Mouse (Mus musculus) embryonic facial prominence, embryonic 12.5 days (tissue): Measurements from ENCODE around the gene 5530401A14Rik. TPM values are rescaled to one million over a fixed set of nuclear protein-coding genes. Genes with fewer than 3 reads are reported as not detected.

Experiments
- ATAC-seq: fragments of 200-750 bp; cut with Nextera tagmentation; 2 replicates; pipeline ENCODE4 v1.8.0; 2017; ENCODE audit not compliant: insufficient number of reproducible peaks, insufficient read depth, low FRiP score, low TSS enrichment
- H3K27ac ChIP-seq: fragments of 300-500 bp; sonication (generic); 2 replicates; pipeline ENCODE4 v1.5.1; 2016; ENCODE audit warnings: mild to moderate bottlenecking
- H3K27me3 ChIP-seq: fragments of 300-500 bp; sonication (generic); 2 replicates; pipeline ENCODE4 v1.6.1; 2016; ENCODE audit warnings: mild to moderate bottlenecking, moderate library complexity
- H3K36me3 ChIP-seq: fragments of 300-500 bp; sonication (generic); 2 replicates; pipeline ENCODE4 v1.6.1; 2016; ENCODE audit warnings: mild to moderate bottlenecking
- H3K4me1 ChIP-seq: fragments of 300-500 bp; sonication (generic); 2 replicates; pipeline ENCODE4 v1.6.1; 2016
- H3K4me2 ChIP-seq: fragments of 300-500 bp; sonication (generic); replicated peaks from 2 replicates; pipeline ENCODE4 v1.6.1; 2016; ENCODE audit warnings: mild to moderate bottlenecking, moderate library complexity
- H3K4me3 ChIP-seq: fragments of 300-500 bp; sonication (generic); 2 replicates; pipeline ENCODE4 v1.5.1; 2016; ENCODE audit warnings: mild to moderate bottlenecking
- H3K9ac ChIP-seq: fragments of 300-500 bp; sonication (generic); 2 replicates; pipeline ENCODE4 v1.6.1; 2016; ENCODE audit warnings: mild to moderate bottlenecking, moderate library complexity
- H3K9me3 ChIP-seq: fragments of 300-500 bp; sonication (generic); 2 replicates; pipeline ENCODE4 v1.6.1; 2016; ENCODE audit warnings: mild to moderate bottlenecking, moderate library complexity
- WGBS: fragments of 180-500 bp; shearing (Covaris S2); methylation state at CpG from one replicate; pipeline ENCODE4 v1.1.7; 2016; 5-methylcytosine and 5-hydroxymethylcytosine counted together
- polyA plus RNA-seq: library from polyadenylated mRNA; unstranded; fragments of >200 nt; fragmentation: Nextera tagmentation; extraction: Ambion mirVana; gene quantifications from 2 replicates; pipeline ENCODE4 v1.2.1, GENCODE M21; 2016

The 5530401A14Rik gene
- polyA plus RNA-seq: 0.06 and 0.19 TPM in 2 replicates

DNA sequence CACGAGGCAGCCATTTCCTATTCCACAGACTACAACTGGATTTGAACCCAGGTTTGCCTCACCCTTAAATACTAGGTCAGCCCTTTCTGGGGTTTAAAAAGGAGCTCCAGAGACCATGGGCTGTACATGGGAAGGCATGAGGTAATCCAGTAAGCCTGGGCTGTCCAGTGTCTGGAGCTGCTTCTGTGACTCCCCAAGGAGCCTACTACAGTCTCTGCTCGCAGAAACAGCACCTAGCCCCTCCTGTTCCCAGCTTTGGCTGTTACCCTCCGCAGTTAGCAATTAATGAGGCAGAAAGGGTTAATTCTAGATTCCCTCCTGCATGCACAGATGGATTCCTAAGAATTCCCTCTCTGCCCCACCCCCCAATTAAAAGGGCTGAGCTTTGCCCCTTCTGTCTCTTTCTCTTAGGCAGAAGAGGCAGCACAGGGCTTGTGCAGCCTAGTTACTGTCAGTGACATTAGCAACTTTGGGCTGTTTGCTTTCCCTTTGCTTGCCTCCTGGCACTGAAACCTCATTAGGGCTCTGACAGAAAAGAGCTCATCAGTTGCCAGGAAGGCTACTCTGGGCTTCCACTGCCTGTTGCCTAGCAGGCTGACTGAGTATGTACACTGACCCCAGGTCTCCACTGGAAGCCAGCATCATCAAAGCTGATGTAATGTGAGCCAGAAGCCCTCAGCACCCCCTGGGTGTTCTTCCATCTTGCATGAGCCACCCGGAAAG, at the start of gene 5530401A14Rik:
Gene 5530401A14Rik, plus strand, starts transcription at position 424 of the 723 bp plus-strand sequence.
- 0 out of 2 replicates have a peak within 1 kb of the TSS, but pooled peaks have one; percentile 6 for H3K27ac ChIP-seq
- no peak within 1 kb of the TSS for H3K4me2 ChIP-seq
- ATAC-seq: peak; percentile 80; the same call in 1 of the 2 replicates
- no peaks in the 10 kb centered on the region for H3K36me3 ChIP-seq
- H3K27me3 ChIP-seq: no peaks in the 10 kb centered on the region
- H3K9me3 ChIP-seq: no peaks in the 10 kb centered on the region
- WGBS: 25% methylated on average over 4 of the region's 4 CpGs
- no peak within 1 kb of the TSS for H3K9ac ChIP-seq
- H3K4me3 ChIP-seq: no peak within 1 kb of the TSS
- peaks cover 12% of the 10 kb centered on the region for H3K4me1 ChIP-seq

DNA sequence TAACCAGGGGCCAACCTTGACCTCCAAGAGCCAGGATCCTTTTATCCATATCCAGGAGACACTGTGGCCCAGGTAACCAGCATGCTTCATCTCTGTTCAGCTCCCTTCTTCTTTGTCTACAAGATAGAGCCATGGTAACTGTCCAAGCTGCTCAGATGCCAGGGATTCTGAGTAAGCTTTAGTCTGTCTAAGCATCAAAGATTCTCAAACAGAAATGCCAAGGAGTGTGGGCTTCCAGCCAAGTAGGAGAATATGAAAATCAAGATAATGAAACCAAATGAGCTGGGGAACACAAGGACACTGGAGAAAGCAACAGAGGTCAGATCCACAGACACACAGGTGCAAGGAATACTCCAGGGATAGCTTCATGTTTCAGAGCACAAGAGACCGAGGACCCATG, 45.7 kb upstream of the 5530401A14Rik start:
- Histone ChIP-seq H3K27ac (no peak overlapping the region), H3K36me3 (no peaks in the 10 kb centered on the region), H3K27me3 (no peaks in the 10 kb centered on the region), H3K4me3 (no peak overlapping the region), H3K4me1 (no peaks in the 10 kb centered on the region), H3K4me2 (no peak overlapping the region), H3K9ac (no peak overlapping the region), H3K9me3 (no peaks in the 10 kb centered on the region)
- WGBS: 96% methylated on average over 1 of the region's 1 CpGs
- ATAC-seq: no peak

DNA sequence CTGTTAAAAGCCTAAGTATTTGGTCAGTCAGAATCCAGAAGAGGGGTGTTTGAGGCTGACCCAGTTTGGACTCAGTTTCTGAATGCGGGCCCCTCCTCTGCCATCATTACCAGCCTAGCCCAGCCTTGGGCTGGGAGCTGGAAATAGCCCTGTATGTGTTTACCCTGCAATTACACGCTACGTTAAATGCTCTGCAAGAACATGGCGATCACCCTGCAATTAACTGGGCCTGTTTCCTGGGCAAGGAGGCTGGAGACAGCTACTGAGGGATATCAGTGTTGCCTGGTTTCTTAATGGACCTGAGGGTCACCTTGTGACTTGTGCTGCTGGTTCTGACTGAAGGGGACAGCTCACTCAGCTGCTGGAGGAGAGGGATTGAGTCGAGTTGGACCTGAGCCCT, 43.9 kb upstream of the 5530401A14Rik start:
- H3K27me3 ChIP-seq: no peaks in the 10 kb centered on the region
- no peaks in the 10 kb centered on the region for H3K4me1 ChIP-seq
- ATAC-seq: no peak
- no peak overlapping the region for H3K4me2 ChIP-seq
- WGBS: 33% methylated on average over 5 of the region's 5 CpGs
- H3K9me3 ChIP-seq: no peaks in the 10 kb centered on the region
- no peaks in the 10 kb centered on the region for H3K36me3 ChIP-seq
- H3K4me3 ChIP-seq: no peak overlapping the region
- no peak overlapping the region for H3K27ac ChIP-seq
- H3K9ac ChIP-seq: no peak overlapping the region

DNA sequence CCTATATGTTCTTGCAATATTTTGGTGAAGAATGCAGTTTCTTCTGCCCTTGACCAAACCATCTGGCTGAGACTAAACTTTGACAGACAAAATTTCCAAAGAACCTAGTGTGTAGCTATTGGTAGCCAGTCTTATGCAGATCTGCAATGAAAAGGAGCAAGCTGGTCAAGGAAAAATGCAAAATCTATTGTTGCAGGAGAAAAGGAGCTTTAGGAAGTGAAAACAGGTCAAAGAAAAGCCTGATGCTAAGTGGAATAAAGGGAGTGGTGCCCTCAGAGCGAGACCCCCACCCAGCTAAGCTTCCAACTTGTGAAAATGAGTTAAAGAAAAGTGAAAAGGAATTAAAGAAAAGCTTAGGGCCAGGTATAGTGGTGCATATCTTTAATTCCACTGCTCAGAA, 28.1 kb upstream of the 5530401A14Rik start:
- Histone ChIP-seq H3K27ac (no peak overlapping the region), H3K9me3 (no peaks in the 10 kb centered on the region), H3K4me1 (no peaks in the 10 kb centered on the region), H3K4me3 (no peak overlapping the region), H3K36me3 (no peaks in the 10 kb centered on the region), H3K4me2 (no peak overlapping the region), H3K27me3 (no peaks in the 10 kb centered on the region), H3K9ac (no peak overlapping the region)
- no peak for ATAC-seq
- 60% methylated on average over 1 of the region's 1 CpGs for WGBS

DNA sequence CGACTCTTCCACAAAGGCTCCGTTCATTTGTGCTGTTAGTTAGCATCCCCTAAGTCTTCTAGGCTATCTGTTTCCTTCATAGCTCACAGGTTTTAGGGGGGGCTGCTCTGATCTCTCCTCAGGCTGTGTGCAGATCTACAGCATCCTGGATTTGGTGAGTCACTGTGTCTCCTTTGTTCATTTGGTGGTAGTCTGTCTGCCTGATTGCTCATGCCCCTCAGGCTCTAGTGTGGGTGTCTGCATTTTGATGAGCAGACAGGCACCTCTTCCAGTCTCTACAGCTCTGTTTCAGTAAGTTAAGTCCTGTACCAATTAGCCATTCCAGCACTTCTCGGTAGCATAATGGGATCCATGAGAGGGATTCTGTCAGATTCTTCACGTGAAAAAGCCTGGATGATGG, 22.0 kb upstream of the 5530401A14Rik start:
- H3K4me1 ChIP-seq: no peaks in the 10 kb centered on the region
- WGBS: 38% methylated on average over 4 of the region's 4 CpGs
- H3K9ac ChIP-seq: no peak overlapping the region
- H3K4me3 ChIP-seq: no peak overlapping the region
- H3K9me3 ChIP-seq: no peaks in the 10 kb centered on the region
- no peak overlapping the region for H3K4me2 ChIP-seq
- H3K36me3 ChIP-seq: no peaks in the 10 kb centered on the region
- H3K27me3 ChIP-seq: no peaks in the 10 kb centered on the region
- no peak overlapping the region for H3K27ac ChIP-seq
- no peak for ATAC-seq

DNA sequence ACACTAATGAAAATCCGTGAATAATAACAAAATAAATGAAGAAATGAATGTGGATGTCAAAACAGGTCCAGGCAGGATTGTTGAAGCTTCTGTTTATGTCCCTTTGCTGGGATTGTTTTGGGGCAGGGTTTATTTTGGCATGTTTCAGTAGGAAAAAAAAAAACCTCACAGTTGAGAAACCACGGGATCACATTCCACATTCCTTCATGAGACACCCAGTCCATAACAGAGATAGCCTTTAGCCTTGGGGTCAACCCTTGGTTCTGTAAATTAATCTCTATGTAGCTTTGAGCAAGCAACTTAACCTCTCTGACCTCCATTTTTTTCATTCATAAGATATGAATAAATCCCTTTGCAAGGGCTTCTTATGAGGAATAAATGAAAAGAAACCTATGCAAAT, 19.5 kb upstream of the 5530401A14Rik start:
- Histone ChIP-seq H3K4me2 (no peak overlapping the region), H3K9ac (no peak overlapping the region), H3K4me3 (no peak overlapping the region), H3K4me1 (no peaks in the 10 kb centered on the region), H3K36me3 (no peaks in the 10 kb centered on the region), H3K9me3 (no peaks in the 10 kb centered on the region), H3K27me3 (no peaks in the 10 kb centered on the region), H3K27ac (no peak overlapping the region)
- 62% methylated on average over 2 of the region's 2 CpGs for WGBS
- no peak for ATAC-seq

DNA sequence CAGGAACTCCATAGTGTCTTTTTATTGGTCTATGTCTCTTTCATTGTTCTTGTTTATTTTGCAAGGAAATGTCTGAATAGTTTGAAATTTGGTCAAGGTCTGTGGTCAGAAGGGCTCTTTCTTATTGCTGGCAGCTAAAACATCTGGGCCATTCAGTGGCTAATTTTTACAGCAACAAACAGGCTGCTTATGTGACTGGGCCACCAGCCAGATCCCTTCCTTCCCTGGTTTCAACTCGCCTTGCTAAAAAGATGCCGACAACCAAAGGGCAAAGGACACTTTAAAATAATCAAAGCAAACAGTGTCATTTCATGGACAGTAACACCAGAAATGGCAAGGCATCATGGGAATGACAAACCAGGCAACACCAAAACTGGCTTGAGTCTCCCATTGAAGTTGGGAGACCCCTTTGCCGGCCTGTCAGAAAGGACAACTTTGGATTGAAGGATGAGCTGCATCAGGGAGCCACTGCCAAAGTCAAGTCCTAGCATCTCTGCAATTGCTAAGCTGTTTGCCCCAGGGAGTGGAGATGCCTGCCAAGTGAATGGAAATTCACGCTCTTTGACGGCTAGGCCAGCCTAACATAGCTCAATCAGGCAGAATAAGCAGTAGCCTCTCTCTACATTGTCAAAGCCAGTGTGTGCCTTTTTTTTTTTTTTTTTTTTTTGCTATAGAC, 15.3 kb upstream of the 5530401A14Rik start:
- no peaks in the 10 kb centered on the region for H3K36me3 ChIP-seq
- H3K27ac ChIP-seq: no peak overlapping the region
- no peaks in the 10 kb centered on the region for H3K4me1 ChIP-seq
- ATAC-seq: no peak
- H3K4me2 ChIP-seq: no peak overlapping the region
- no peak overlapping the region for H3K4me3 ChIP-seq
- H3K27me3 ChIP-seq: no peaks in the 10 kb centered on the region
- H3K9ac ChIP-seq: no peak overlapping the region
- no peaks in the 10 kb centered on the region for H3K9me3 ChIP-seq
- WGBS: 61% methylated on average over 5 of the region's 5 CpGs

DNA sequence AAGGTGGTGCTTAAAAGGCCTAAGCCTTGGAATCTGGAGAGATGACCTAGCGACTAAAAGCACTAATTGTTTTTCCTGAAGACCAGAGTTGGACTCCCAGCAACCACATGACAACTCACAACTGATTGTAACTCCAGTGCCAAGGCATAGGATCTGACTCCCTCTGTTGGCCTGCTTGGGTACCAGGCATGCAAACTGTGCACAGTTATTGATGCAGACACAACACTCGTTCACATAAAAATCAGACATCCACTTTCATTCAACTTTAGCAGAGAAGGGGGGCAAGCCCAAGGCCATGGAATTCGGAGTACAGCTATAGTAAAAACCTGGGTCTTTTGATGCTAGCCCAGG, 14.8 kb upstream of the 5530401A14Rik start:
- Histone ChIP-seq H3K4me1 (no peaks in the 10 kb centered on the region), H3K4me3 (no peak overlapping the region), H3K27ac (no peak overlapping the region), H3K9me3 (no peaks in the 10 kb centered on the region), H3K9ac (no peak overlapping the region), H3K4me2 (no peak overlapping the region), H3K27me3 (no peaks in the 10 kb centered on the region), H3K36me3 (no peaks in the 10 kb centered on the region)
- no peak for ATAC-seq
- WGBS: 81% methylated on average over 3 of the region's 3 CpGs

DNA sequence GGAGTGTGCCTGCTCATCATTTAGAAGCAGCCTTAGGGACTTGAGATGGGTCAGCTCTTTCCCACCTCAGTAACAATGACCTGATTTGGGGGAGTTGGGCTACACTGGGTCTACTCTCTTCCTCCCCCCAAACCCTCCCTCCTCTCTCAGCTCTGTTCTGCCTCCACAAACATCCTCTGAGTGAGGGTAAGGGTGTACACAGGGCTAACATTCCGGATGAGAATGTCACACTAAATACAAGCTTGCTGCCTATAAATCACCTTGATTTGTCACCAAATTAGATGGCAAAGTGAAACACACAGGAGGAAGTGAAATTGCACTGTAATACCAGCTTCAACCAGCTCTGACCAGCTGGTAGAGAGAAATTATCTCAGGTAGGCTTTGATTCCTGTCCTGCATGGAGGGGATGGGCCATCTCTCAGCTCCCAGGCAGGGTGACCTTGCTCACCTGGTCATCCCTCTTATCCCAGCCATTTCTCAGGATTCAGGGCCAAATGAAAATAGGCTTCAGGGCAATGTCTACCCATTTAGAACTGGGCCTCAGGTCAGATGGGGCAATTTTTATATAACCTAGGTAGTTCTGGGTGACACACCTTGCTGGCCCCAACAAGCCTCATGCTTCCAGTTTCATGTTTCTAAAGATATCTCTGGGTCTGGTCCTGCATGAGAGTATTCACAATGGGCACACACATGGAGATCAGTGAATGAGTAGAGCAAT, 12.5 kb upstream of the 5530401A14Rik start:
- H3K9ac ChIP-seq: no peak overlapping the region
- WGBS: 79% methylated on average over 1 of the region's 1 CpGs
- no peak for ATAC-seq

DNA sequence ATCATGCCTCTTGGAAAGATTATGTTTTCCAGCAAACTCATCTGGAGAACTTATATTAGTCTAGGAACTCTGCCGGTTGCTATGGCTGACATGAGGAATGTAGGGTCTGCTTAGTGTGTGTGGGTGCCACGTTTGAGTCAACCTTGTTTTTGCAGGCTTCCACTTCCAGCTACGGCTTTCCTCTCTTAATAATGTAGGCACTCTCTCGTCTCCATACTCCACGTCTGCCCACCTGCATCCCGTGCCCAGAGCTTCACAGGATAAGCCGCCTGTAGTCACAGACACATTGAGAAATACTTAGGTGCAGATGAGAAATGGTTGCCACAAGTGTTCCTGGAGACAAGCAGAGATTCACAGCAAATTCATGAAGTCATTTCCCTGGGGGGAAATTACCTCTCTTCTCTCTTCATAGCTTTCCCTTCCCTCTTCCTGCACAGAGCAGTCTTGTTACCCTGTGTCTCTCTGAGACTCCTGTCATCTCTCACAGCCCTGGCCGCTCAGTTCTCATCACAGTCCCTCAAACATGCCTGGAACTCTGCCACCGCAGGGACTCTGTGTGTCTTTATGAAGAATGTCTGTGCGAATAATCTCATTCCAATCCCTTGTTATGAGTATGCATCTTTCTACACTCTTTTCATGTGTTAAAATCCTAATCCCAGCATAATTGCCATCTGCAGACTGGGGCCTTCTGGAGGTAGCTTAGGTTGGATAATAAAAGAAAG, 5.3 kb downstream of the 5530401A14Rik start:
- no peaks in the 10 kb centered on the region for H3K9me3 ChIP-seq
- H3K4me2 ChIP-seq: no peak overlapping the region
- WGBS: 60% methylated on average over 10 of the region's 10 CpGs
- H3K27me3 ChIP-seq: no peaks in the 10 kb centered on the region
- H3K36me3 ChIP-seq: no peaks in the 10 kb centered on the region
- peaks cover 4% of the 10 kb centered on the region; the same call in 1 of the 2 replicates for H3K4me1 ChIP-seq
- ATAC-seq: no peak
- no peak overlapping the region for H3K9ac ChIP-seq
- H3K4me3 ChIP-seq: no peak overlapping the region
- H3K27ac ChIP-seq: no peak overlapping the region

More for the DNA sequence above, 12.5 kb upstream of the 5530401A14Rik start:
- Histone ChIP-seq H3K36me3 (no peaks in the 10 kb centered on the region), H3K9me3 (no peaks in the 10 kb centered on the region), H3K4me2 (no peak overlapping the region), H3K4me1 (no peaks in the 10 kb centered on the region), H3K27ac (no peak overlapping the region), H3K4me3 (no peak overlapping the region), H3K27me3 (no peaks in the 10 kb centered on the region)

DNA sequence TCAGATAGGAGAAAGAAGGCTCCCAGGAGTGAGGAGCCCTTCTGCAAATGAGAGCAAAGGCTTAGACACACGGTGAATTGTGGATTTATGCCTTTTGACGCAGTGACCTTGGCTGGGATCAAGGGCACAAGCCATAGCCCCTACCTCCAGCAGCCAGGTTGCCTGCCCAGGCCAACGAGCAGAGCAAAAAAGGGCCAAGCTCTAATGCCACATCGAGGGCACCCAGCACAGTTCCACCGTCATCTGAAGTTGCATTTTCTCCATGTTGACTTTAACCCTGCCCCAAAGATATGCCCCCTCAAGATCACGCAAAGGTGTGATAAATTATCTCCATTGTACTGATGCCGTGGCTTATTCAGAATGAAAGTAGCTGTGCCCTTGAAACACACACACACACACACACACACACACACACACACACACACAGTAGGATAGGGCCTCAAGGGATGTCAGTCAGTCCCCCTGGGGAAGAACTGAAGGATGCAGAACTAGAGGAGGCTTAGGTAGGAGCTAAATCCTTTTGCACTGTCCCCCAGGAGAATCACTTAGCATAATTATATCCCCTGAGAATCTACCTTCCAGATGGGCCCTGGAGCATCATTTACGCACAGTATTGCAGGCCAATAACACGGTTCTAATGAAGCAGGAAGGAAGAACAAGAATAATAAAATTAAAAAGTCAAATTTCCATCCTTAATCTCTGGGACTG, 11.2 kb downstream of the 5530401A14Rik start:
- Histone ChIP-seq H3K9me3 (no peaks in the 10 kb centered on the region), H3K27me3 (no peaks in the 10 kb centered on the region), H3K4me3 (no peak overlapping the region), H3K27ac (no peak overlapping the region), H3K9ac (no peak overlapping the region), H3K4me1 (no peaks in the 10 kb centered on the region), H3K36me3 (no peaks in the 10 kb centered on the region), H3K4me2 (no peak overlapping the region)
- no peak for ATAC-seq
- WGBS: 59% methylated on average over 9 of the region's 9 CpGs
